Mouse (Mus musculus): Measurements from ENCODE around the gene Gckr. TPM values are rescaled to one million over a fixed set of nuclear protein-coding genes. Genes with fewer than 3 reads are reported as not detected.
"Not testable (repeated sequence)": the region's sequence is repeated elsewhere in the genome, so short reads cannot be mapped to it uniquely, and the experiment has no call there.

Gckr gene
- polyA plus RNA-seq, 1 experiment, result 0.48 TPM

DNA sequence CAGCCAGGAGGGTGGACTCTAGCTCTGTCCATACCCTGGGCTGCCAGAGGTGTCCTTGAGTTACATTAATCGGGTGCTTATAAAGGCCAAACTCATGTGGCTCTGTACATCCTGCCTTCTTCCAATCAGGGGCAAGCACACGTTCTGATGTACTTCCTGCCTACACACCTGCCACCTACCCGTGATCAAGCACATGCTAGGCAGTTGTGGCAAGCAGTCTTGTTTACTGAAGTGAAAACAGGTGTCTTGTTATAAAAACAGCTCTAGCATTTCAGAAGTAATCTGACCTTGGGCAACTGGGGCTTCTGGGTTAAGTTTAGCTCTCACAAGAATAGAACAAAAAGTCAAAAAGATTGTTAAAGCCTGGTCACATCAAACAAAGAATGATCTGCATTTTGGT, 26.8 kb downstream of the Gckr start:
- Histone ChIP-seq H3K27me3 (ENCODE audit: control insufficient read depth, insufficient read depth, low read length, poor library complexity, severe bottlenecking) (no peaks in the 10 kb centered on the region), H3K27ac (ENCODE audit: insufficient read depth, low read length) (no peak overlapping the region), H3K9ac (ENCODE audit: low read depth, poor library complexity, severe bottlenecking) (no peak overlapping the region), H3K4me3 (ENCODE audit: low read depth, low read length) (no peak overlapping the region), H3K9me3 (replicated peaks; ENCODE audit: control insufficient read depth, insufficient read depth, low read length, poor library complexity, severe bottlenecking) (no peaks in the 10 kb centered on the region; the same call in 1 of the 2 replicates), H3K36me3 (ENCODE audit: control insufficient read depth, insufficient read depth, low read length, poor library complexity, severe bottlenecking) (no peaks in the 10 kb centered on the region), H3K4me1 (ENCODE audit: control insufficient read depth, insufficient read depth, low read length) (no peaks in the 10 kb centered on the region)
- TF ChIP-seq POLR2A (IDR thresholded peaks at IDR 0.05; ENCODE audit: insufficient read depth, low read length) (no peak), EP300 (IDR thresholded peaks at IDR 0.05; ENCODE audit: insufficient read depth, low read depth, low read length) (no peak), CTCF (IDR thresholded peaks at IDR 0.05; ENCODE audit: low read depth, low read length) (no peak)

- Histone ChIP-seq H3K27ac (ENCODE audit: insufficient read depth, low read length) (no peak overlapping the region), H3K36me3 (ENCODE audit: control insufficient read depth, insufficient read depth, low read length, poor library complexity, severe bottlenecking) (no peaks in the 10 kb centered on the region), H3K9ac (ENCODE audit: low read depth, poor library complexity, severe bottlenecking) (no peak overlapping the region), H3K4me3 (ENCODE audit: low read depth, low read length) (no peak overlapping the region), H3K4me1 (ENCODE audit: control insufficient read depth, insufficient read depth, low read length) (no peaks in the 10 kb centered on the region), H3K9me3 (replicated peaks; ENCODE audit: control insufficient read depth, insufficient read depth, low read length, poor library complexity, severe bottlenecking) (no peaks in the 10 kb centered on the region), H3K27me3 (ENCODE audit: control insufficient read depth, insufficient read depth, low read length, poor library complexity, severe bottlenecking) (no peaks in the 10 kb centered on the region)
- TF ChIP-seq CTCF (IDR thresholded peaks at IDR 0.05; ENCODE audit: low read depth, low read length), result peak; percentile 53
- no peak for TF ChIP-seq POLR2A (IDR thresholded peaks at IDR 0.05; ENCODE audit: insufficient read depth, low read length)
Observed at GRCm38 (mm10) chr5:31326850-31327249, 29.6 kb downstream of the Gckr start.

DNA sequence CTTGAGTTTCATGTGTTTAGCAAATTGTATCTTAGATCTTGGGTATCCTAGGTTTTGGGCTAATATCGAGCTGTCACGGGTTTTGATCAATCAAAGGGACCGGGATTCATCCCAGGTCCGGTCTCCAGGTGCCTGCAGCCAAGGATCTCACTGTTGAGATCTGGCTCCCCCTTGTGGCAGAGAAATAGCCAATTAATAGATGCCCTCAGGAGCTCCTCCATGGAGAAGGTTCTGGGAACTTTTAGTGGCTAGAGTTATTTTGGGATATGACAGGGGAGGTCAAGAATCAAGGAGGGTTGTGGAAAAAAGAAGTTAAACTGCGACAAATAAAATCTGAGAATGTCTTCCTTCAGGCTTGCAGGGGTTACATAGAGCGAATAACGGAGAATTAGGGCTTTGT, 31.0 kb downstream of the Gckr start:
- Histone ChIP-seq H3K27me3 (ENCODE audit: control insufficient read depth, insufficient read depth, low read length, poor library complexity, severe bottlenecking) (no peaks in the 10 kb centered on the region), H3K27ac (ENCODE audit: insufficient read depth, low read length) (no peak overlapping the region), H3K4me1 (ENCODE audit: control insufficient read depth, insufficient read depth, low read length) (no peaks in the 10 kb centered on the region), H3K36me3 (ENCODE audit: control insufficient read depth, insufficient read depth, low read length, poor library complexity, severe bottlenecking) (no peaks in the 10 kb centered on the region), H3K9ac (ENCODE audit: low read depth, poor library complexity, severe bottlenecking) (no peak overlapping the region), H3K4me3 (ENCODE audit: low read depth, low read length) (no peak overlapping the region), H3K9me3 (replicated peaks; ENCODE audit: control insufficient read depth, insufficient read depth, low read length, poor library complexity, severe bottlenecking) (peaks cover 6% of the 10 kb centered on the region)
- TF ChIP-seq EP300 (IDR thresholded peaks at IDR 0.05; ENCODE audit: insufficient read depth, low read depth, low read length), result no peak
- peak; percentile 58 for TF ChIP-seq CTCF (IDR thresholded peaks at IDR 0.05; ENCODE audit: low read depth, low read length)

DNA sequence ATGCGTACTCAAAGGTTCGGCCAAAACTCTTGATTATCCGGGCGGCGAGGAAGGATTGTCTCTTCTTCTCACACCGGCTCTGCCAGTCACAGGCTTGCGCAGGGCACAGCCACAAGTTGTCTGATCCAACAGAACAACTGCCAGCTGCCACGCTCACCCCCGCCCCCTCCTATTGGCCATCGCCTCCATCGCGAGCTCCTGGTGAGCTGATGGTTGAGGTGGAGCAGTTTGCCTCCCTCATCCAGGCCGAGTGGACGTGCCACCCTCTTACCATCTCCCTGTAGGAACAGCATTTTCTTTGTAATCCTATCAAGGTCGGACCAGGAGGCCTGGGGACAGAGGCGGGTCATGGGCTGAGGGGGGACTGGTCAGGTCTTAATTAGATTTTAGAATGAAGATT, 60.3 kb downstream of the Gckr start:
- H3K27ac ChIP-seq (ENCODE audit: insufficient read depth, low read length); H3K4me1 ChIP-seq (ENCODE audit: control insufficient read depth, insufficient read depth, low read length); H3K4me3 ChIP-seq (ENCODE audit: low read depth, low read length); H3K9me3 ChIP-seq (replicated peaks; ENCODE audit: control insufficient read depth, insufficient read depth, low read length, poor library complexity, severe bottlenecking); H3K9ac ChIP-seq (ENCODE audit: low read depth, poor library complexity, severe bottlenecking); H3K36me3 ChIP-seq (ENCODE audit: control insufficient read depth, insufficient read depth, low read length, poor library complexity, severe bottlenecking); H3K27me3 ChIP-seq (ENCODE audit: control insufficient read depth, insufficient read depth, low read length, poor library complexity, severe bottlenecking): not testable (repeated sequence)

DNA sequence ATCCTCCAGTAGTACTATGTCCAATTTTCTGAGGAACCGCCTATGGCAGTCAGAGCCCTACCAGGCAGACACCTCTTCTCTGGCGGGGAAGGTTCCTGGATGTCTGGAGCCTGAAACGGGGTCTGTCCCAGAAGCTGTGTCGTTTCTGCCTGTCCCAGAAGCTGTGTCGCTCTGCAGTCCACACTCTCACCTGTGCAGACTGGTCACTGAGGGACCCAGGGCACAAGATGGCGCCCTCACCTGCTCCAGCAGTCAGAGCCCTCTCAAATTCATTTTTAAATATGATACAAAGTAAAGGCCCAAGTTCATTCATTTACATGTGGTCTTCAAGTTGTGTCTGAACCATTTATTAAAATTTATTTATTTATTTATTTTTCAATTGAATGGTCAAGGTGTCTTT, 63.7 kb downstream of the Gckr start:
- TF ChIP-seq CTCF (IDR thresholded peaks at IDR 0.05; ENCODE audit: low read depth, low read length) (peak; percentile 67), EP300 (IDR thresholded peaks at IDR 0.05; ENCODE audit: insufficient read depth, low read depth, low read length) (no peak)
- H3K27ac ChIP-seq (ENCODE audit: insufficient read depth, low read length), result no peak overlapping the region

More for the DNA sequence above, 63.7 kb downstream of the Gckr start:
- no peaks in the 10 kb centered on the region for H3K36me3 ChIP-seq (ENCODE audit: control insufficient read depth, insufficient read depth, low read length, poor library complexity, severe bottlenecking)
- no peak overlapping the region for H3K9ac ChIP-seq (ENCODE audit: low read depth, poor library complexity, severe bottlenecking)
- H3K4me3 ChIP-seq (ENCODE audit: low read depth, low read length), result no peak overlapping the region
- no peaks in the 10 kb centered on the region for H3K4me1 ChIP-seq (ENCODE audit: control insufficient read depth, insufficient read depth, low read length)
- H3K27me3 ChIP-seq (ENCODE audit: control insufficient read depth, insufficient read depth, low read length, poor library complexity, severe bottlenecking), result no peaks in the 10 kb centered on the region
- H3K9me3 ChIP-seq (replicated peaks; ENCODE audit: control insufficient read depth, insufficient read depth, low read length, poor library complexity, severe bottlenecking), result no peaks in the 10 kb centered on the region; the same call in 1 of the 2 replicates

Other genes starting within 250 kb of the Gckr start
- gene Atraid, start 249.1 kb upstream of the Gckr start, polyA plus RNA-seq (2011; ENCODE audit: insufficient read depth, insufficient read length, low read depth, missing spikeins), result 28.6 and 31.8 TPM in 2 replicates
- 9.8 and 12.8 TPM in 2 replicates for gene Slc5a6, start 248.5 kb upstream of the Gckr start, polyA plus RNA-seq (2011; ENCODE audit: insufficient read depth, insufficient read length, low read depth, missing spikeins)
- 147 and 148 TPM in 2 replicates for gene Cad, start 242.7 kb upstream of the Gckr start, polyA plus RNA-seq (2011; ENCODE audit: insufficient read depth, insufficient read length, low read depth, missing spikeins)
- not detected in 2 replicates for gene Dnajc5g, start 191.2 kb upstream of the Gckr start, polyA plus RNA-seq (2011; ENCODE audit: insufficient read depth, insufficient read length, low read depth, missing spikeins)
- gene Slc30a3, start 189.2 kb upstream of the Gckr start, polyA plus RNA-seq (2011; ENCODE audit: insufficient read depth, insufficient read length, low read depth, missing spikeins), result 8.5 and 9.2 TPM in 2 replicates
- gene Trim54, start 180.7 kb upstream of the Gckr start, polyA plus RNA-seq (2011; ENCODE audit: insufficient read depth, insufficient read length, low read depth, missing spikeins), result 5.1 TPM in 2 replicates
- not detected in 2 replicates for gene Ucn, start 158.6 kb upstream of the Gckr start, polyA plus RNA-seq (2011; ENCODE audit: insufficient read depth, insufficient read length, low read depth, missing spikeins)
- gene Mpv17, start 143.2 kb upstream of the Gckr start, polyA plus RNA-seq (2011; ENCODE audit: insufficient read depth, insufficient read length, low read depth, missing spikeins), result 58.1 and 60.0 TPM in 2 replicates
- 2.3 and 2.6 TPM in 2 replicates for gene Gm29609, start 117.5 kb upstream of the Gckr start, polyA plus RNA-seq (2011; ENCODE audit: insufficient read depth, insufficient read length, low read depth, missing spikeins)
- gene Gtf3c2, start 117.3 kb upstream of the Gckr start, polyA plus RNA-seq (2011; ENCODE audit: insufficient read depth, insufficient read length, low read depth, missing spikeins), result 104 and 106 TPM in 2 replicates
- 40.0 and 45.9 TPM in 2 replicates for gene Snx17, start 104.2 kb upstream of the Gckr start, polyA plus RNA-seq (2011; ENCODE audit: insufficient read depth, insufficient read length, low read depth, missing spikeins)
- gene Eif2b4, start 104.0 kb upstream of the Gckr start, polyA plus RNA-seq (2011; ENCODE audit: insufficient read depth, insufficient read length, low read depth, missing spikeins), result 40.7 and 45.2 TPM in 2 replicates
- gene Zfp513, start 95.1 kb upstream of the Gckr start, polyA plus RNA-seq (2011; ENCODE audit: insufficient read depth, insufficient read length, low read depth, missing spikeins), result 25.5 and 25.8 TPM in 2 replicates
- gene Ppm1g, start 76.8 kb upstream of the Gckr start, polyA plus RNA-seq (2011; ENCODE audit: insufficient read depth, insufficient read length, low read depth, missing spikeins), result 188 and 225 TPM in 2 replicates
- 55.4 and 68.6 TPM in 2 replicates for gene Nrbp1, start 56.6 kb upstream of the Gckr start, polyA plus RNA-seq (2011; ENCODE audit: insufficient read depth, insufficient read length, low read depth, missing spikeins)
- not detected in 2 replicates for gene Gm9970, start 56.2 kb upstream of the Gckr start, polyA plus RNA-seq (2011; ENCODE audit: insufficient read depth, insufficient read length, low read depth, missing spikeins)
- 15.6 and 17.4 TPM in 2 replicates for gene Krtcap3, start 45.8 kb upstream of the Gckr start, polyA plus RNA-seq (2011; ENCODE audit: insufficient read depth, insufficient read length, low read depth, missing spikeins)
- gene Ift172, start 6.3 kb upstream of the Gckr start, polyA plus RNA-seq (2011; ENCODE audit: insufficient read depth, insufficient read length, low read depth, missing spikeins), result 21.3 and 27.2 TPM in 2 replicates
- gene Fndc4, start 1.4 kb upstream of the Gckr start, polyA plus RNA-seq (2011; ENCODE audit: insufficient read depth, insufficient read length, low read depth, missing spikeins), result 19.9 and 23.4 TPM in 2 replicates
- gene Zfp512, start 155.0 kb downstream of the Gckr start, polyA plus RNA-seq (2011; ENCODE audit: insufficient read depth, insufficient read length, low read depth, missing spikeins), result 53.8 and 55.9 TPM in 2 replicates
- gene 4930548H24Rik, start 188.3 kb downstream of the Gckr start, polyA plus RNA-seq (2011; ENCODE audit: insufficient read depth, insufficient read length, low read depth, missing spikeins), result 0.30 TPM in 1 of 2 replicates, not detected in the other
- 49.0 and 54.8 TPM in 2 replicates for gene Gpn1, start 197.3 kb downstream of the Gckr start, polyA plus RNA-seq (2011; ENCODE audit: insufficient read depth, insufficient read length, low read depth, missing spikeins)
- 46.4 and 62.4 TPM in 2 replicates for gene Slc4a1ap, start 229.6 kb downstream of the Gckr start, polyA plus RNA-seq (2011; ENCODE audit: insufficient read depth, insufficient read length, low read depth, missing spikeins)
- 16.9 and 19.3 TPM in 2 replicates for gene Supt7l, start 230.4 kb downstream of the Gckr start, polyA plus RNA-seq (2011; ENCODE audit: insufficient read depth, insufficient read length, low read depth, missing spikeins)

All from ES-Bruce4 (cell line).